Mouse (Mus musculus) midbrain, embryonic 12.5 days (tissue): ENCODE data around the gene Plpp7. TPM values are rescaled to one million over a fixed set of nuclear protein-coding genes. Genes with fewer than 3 reads are reported as not detected.

Experiments
- ATAC-seq: fragments of 200-750 bp; cut with Nextera tagmentation; 2 replicates; pipeline ENCODE4 v1.8.0; 2017; ENCODE audit warnings: low read depth, moderate TSS enrichment, moderate library complexity; ENCODE audit not compliant: low FRiP score
- H3K27ac ChIP-seq: fragments of 300-500 bp; sonication (generic); replicated peaks from 2 replicates; pipeline ENCODE4 v1.5.1; 2016; ENCODE audit warnings: mild to moderate bottlenecking
- H3K27me3 ChIP-seq: fragments of 300-500 bp; sonication (generic); 2 replicates; pipeline ENCODE4 v1.6.1; 2016; ENCODE audit warnings: mild to moderate bottlenecking
- H3K36me3 ChIP-seq: fragments of 300-500 bp; sonication (generic); 2 replicates; pipeline ENCODE4 v1.6.1; 2016
- H3K4me1 ChIP-seq: fragments of 300-500 bp; sonication (generic); 2 replicates; pipeline ENCODE4 v1.6.1; 2016
- H3K4me2 ChIP-seq: fragments of 300-500 bp; sonication (generic); replicated peaks from 2 replicates; pipeline ENCODE4 v1.6.1; 2016; ENCODE audit warnings: mild to moderate bottlenecking, moderate library complexity
- H3K4me3 ChIP-seq: fragments of 300-500 bp; sonication (generic); 2 replicates; pipeline ENCODE4 v1.5.1; 2016; ENCODE audit warnings: mild to moderate bottlenecking
- H3K9ac ChIP-seq: fragments of 300-500 bp; sonication (generic); replicated peaks from 2 replicates; pipeline ENCODE4 v1.6.1; 2016; ENCODE audit warnings: mild to moderate bottlenecking, moderate library complexity
- H3K9me3 ChIP-seq: fragments of 300-500 bp; sonication (generic); 2 replicates; pipeline ENCODE4 v1.6.1; 2016; ENCODE audit warnings: mild to moderate bottlenecking
- WGBS: fragments of 180-500 bp; shearing (Covaris S2); methylation state at CpG from one replicate; pipeline ENCODE4 v1.1.7; 2016; 5-methylcytosine and 5-hydroxymethylcytosine counted together
- polyA plus RNA-seq: library from polyadenylated mRNA; unstranded; fragments of >200 nt; fragmentation: Nextera tagmentation; extraction: Ambion mirVana; gene quantifications from 2 replicates; pipeline ENCODE4 v1.2.1, GENCODE M21; 2016

The Plpp7 gene
- polyA plus RNA-seq, 1 experiment from 2014 or later = 8.4 TPM

DNA sequence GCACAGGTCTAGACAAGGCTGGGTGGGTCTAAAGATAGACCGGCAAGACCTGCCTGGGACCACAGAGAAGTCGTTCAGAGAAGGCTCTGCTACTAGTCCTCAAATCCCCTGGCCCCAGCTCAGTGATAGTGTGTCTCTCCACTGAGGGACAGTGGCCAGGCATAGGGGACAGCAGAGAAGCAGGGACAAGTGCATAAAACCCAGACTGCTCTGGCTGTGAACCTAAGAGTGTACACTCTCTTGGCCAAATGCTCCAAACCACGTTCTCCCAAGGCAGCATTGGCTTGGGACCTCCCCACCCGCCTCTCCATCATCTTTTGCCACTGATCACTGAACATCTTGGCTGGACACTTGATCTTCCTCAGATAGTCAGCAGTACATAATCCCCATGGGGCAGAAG, 7.7 kb upstream of the Plpp7 start:
- ATAC-seq = no peak

DNA sequence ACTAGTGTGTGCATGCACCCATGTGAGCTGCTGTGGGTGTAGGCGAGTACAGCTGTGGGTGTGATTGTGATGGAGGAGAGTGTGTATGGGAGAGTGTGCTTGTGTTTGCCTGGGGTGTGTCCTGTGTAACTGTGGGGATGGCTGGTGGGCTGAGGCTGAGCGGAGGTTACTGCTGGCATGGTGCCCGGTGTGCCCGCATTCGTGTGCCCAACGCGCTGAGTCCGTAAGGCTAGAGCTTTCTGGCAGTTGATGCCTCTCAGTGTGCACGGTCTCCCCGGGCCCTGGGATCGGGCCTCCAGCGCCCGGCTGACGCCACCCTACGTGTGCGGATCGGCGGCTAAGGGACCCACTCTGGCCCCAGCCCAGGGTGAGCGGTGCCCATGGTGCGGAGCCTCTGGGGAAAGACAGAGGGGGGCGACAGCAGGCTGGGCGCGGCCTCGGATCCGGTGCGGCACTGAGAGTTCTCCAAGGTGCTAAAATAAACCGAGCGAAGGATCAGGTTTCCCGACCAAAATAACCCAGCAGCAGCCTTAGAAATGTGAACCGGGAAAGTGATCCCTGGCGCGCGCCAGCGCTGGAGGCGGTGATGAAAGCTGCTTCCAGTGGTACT, 6.9 kb upstream of the Plpp7 start:
- H3K4me1 ChIP-seq = peaks cover 19% of the 10 kb centered on the region
- WGBS = 12% methylated on average over 35 of the region's 35 CpGs
- H3K9me3 ChIP-seq = no peaks in the 10 kb centered on the region
- H3K27me3 ChIP-seq = peaks cover 75% of the 10 kb centered on the region
- H3K36me3 ChIP-seq = no peaks in the 10 kb centered on the region
- H3K27ac ChIP-seq = no peak overlapping the region
- 0 out of 2 replicates have a peak overlapping the region, but pooled peaks have one; percentile 11 for H3K9ac ChIP-seq
- 0 out of 2 replicates have a peak overlapping the region, but pooled peaks have one; percentile 10 for H3K4me3 ChIP-seq
- H3K4me2 ChIP-seq = peak overlapping the region; percentile 31
- no peak for ATAC-seq

More for the DNA sequence above, 7.7 kb upstream of the Plpp7 start:
- H3K27ac ChIP-seq = no peak overlapping the region
- no peaks in the 10 kb centered on the region for H3K9me3 ChIP-seq
- H3K36me3 ChIP-seq = no peaks in the 10 kb centered on the region
- no peak overlapping the region for H3K9ac ChIP-seq
- peaks cover 28% of the 10 kb centered on the region for H3K4me1 ChIP-seq
- H3K4me3 ChIP-seq = no peak overlapping the region
- WGBS = 51% methylated on average over 4 of the region's 4 CpGs
- H3K27me3 ChIP-seq = peaks cover 84% of the 10 kb centered on the region
- H3K4me2 ChIP-seq = no peak overlapping the region

DNA sequence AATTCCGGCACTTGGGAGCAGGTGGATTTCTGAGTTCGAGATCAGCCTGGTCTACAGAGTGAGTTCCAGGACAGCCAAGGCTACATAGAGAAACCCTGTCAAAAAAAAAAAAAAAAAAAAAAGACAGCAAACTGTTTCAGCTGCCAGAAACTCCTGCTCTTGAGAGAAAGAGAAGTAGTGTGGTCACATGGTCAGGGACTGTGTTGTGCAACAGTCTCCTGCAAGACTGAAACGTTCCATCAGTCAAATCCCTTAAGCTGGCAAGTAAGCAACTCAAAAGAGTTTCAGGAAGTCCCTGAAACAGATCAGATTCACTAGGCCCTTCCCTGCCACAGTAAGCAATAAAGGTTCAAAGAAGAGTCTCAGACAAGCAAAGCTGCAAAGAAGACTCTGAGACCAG, 5.7 kb upstream of the Plpp7 start:
- no peak for ATAC-seq

DNA sequence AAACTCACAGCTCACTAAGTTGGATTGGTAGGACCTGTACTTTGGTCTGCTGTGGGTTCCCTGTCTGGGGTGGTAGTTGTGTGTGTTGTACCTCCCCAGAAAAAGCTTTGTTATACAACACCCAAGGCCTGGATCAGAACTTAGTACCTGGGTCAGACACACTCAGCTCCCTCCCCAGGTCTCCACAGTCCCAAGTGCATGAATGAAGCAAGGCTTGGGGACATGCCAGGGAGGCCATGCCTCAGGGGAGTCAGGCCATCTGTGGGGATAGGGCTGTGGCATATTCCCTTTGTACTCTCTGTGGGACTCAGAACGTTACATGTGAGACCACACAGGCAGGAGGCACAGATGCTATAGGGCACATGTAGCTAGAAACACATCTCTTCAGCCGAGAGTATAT, 5.2 kb upstream of the Plpp7 start:
- no peaks in the 10 kb centered on the region for H3K9me3 ChIP-seq
- H3K27ac ChIP-seq = no peak overlapping the region
- no peak overlapping the region for H3K4me3 ChIP-seq
- 65% methylated on average over 2 of the region's 2 CpGs for WGBS
- H3K4me1 ChIP-seq = peaks cover 8% of the 10 kb centered on the region; the same call in 1 of the 2 replicates
- no peak overlapping the region for H3K4me2 ChIP-seq
- H3K27me3 ChIP-seq = peaks cover 59% of the 10 kb centered on the region
- H3K36me3 ChIP-seq = no peaks in the 10 kb centered on the region
- no peak overlapping the region for H3K9ac ChIP-seq
- no peak for ATAC-seq

More for the DNA sequence above, 5.7 kb upstream of the Plpp7 start:
- H3K4me3 ChIP-seq = no peak overlapping the region
- 67% methylated on average over 3 of the region's 3 CpGs for WGBS
- no peak overlapping the region for H3K27ac ChIP-seq
- H3K36me3 ChIP-seq = no peaks in the 10 kb centered on the region
- H3K4me1 ChIP-seq = peaks cover 8% of the 10 kb centered on the region; the same call in 1 of the 2 replicates
- H3K9me3 ChIP-seq = no peaks in the 10 kb centered on the region
- H3K9ac ChIP-seq = no peak overlapping the region
- H3K4me2 ChIP-seq = no peak overlapping the region
- H3K27me3 ChIP-seq = peaks cover 64% of the 10 kb centered on the region

DNA sequence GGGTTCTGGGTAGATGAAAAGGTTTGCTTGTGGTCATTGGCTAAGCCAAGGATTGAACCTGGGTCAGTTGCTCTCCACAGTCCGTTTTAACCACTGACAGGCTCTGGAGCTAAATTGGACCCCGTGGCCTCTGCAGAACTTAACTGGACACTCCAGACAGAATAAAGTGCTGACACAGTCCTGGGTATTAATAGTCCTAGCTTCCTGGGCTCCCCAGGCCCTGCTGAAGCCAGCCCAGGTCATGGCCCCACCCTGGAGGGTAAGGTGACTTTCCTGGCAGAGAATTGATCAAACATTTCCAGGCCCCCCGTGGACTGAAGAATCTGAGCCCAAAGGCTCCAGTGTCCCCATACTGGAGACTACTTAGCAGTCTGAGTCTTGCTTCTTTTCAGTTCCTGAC, 3.4 kb upstream of the Plpp7 start:
- Histone ChIP-seq H3K4me1 (peaks cover 22% of the 10 kb centered on the region), H3K36me3 (no peaks in the 10 kb centered on the region), H3K9ac (no peak overlapping the region), H3K27ac (no peak overlapping the region), H3K4me2 (no peak overlapping the region), H3K27me3 (peaks cover 40% of the 10 kb centered on the region), H3K4me3 (no peak overlapping the region), H3K9me3 (no peaks in the 10 kb centered on the region)
- 64% methylated on average over 3 of the region's 3 CpGs for WGBS
- ATAC-seq = no peak

DNA sequence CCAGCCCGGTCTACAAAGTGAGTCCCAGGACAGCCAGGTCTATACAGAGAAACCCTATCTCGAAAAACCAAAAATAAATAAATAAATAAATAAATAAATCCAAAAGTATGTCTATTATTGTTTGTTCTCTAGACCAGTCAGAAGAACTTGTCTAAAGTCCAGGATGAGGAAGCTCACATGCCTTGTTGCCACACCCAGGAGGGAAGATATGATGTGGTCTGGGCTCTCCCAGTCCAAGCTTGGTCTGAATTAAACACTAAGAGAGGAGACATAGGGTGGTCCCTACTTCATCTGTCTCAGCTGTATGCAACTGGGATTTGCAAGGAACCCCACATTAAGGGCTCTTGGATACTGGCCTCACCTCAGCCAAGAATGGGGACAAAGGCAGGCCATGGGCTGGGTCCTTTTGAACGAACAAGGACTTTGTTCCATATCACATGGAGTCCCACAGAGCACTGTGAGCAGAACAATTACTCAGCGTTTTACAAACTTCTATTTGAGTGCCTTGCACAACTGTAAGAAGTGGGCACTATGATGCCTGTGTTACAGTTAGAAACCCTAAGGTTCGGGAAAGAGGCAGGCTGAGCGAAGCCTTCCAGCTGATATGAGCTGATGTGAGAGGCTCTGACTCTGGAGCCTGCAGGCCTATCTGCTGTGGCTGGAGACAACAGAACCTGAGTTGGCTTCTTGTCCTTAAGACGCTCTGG, 1.2 kb upstream of the Plpp7 start:
- Histone ChIP-seq H3K27ac (no peak overlapping the region), H3K36me3 (0 out of 2 replicates have a peak, but pooled peaks cover under 1% of the 10 kb centered on the region), H3K9me3 (no peaks in the 10 kb centered on the region), H3K4me3 (no peak overlapping the region), H3K27me3 (peaks cover 18% of the 10 kb centered on the region), H3K4me2 (no peak overlapping the region), H3K4me1 (peaks cover 14% of the 10 kb centered on the region), H3K9ac (no peak overlapping the region)
- ATAC-seq = no peak
- WGBS = 86% methylated on average over 7 of the region's 7 CpGs

DNA sequence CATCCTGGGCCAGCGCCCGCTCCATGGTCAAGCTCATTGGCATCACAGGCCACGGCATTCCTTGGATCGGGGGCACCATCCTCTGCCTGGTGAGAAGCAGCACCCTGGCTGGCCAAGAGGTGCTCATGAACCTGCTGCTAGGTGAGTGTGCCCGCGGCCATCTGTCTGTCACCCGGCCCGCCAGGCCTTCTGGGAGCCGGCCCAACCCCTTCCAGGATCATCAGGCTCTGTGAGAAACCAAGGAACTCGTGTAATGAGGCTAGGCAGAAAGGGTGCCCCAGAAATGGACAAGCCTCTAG, 743 bp downstream of the Plpp7 start:
- H3K4me1 ChIP-seq = peaks cover 14% of the 10 kb centered on the region
- 0 out of 2 replicates have a peak, but pooled peaks cover 5% of the 10 kb centered on the region for H3K9me3 ChIP-seq
- peak overlapping the region; percentile 60 for H3K9ac ChIP-seq
- WGBS = 79% methylated on average over 10 of the region's 10 CpGs
- H3K27me3 ChIP-seq = peaks cover 7% of the 10 kb centered on the region; the same call in 1 of the 2 replicates
- peak overlapping the region; percentile 39 for H3K4me3 ChIP-seq
- 0 out of 2 replicates have a peak, but pooled peaks have one; percentile 3 for ATAC-seq
- H3K36me3 ChIP-seq = 0 out of 2 replicates have a peak, but pooled peaks cover 8% of the 10 kb centered on the region
- peak overlapping the region; percentile 57 for H3K4me2 ChIP-seq
- H3K27ac ChIP-seq = peak overlapping the region; percentile 63; the same call in 1 of the 2 replicates

DNA sequence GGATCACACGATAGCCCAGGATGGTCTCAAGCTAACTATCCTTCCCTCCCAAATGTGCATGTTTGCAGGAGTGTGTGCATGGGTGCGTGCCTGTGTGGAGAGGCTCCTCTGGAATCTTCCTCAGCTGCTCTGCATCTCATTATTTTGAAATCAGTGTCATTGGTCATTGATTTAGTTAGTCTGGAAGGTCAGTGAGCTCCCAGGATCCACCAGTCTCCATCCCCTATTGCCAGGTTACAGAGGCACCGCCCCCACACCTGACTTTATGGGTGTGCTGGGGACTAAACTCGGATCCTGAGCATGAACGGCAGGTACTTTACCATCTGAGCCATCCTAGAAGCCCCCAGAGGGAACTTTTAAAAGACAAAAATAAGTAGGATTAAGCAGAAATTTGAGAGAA, 7.6 kb downstream of the Plpp7 start:
- Histone ChIP-seq H3K27me3 (no peaks in the 10 kb centered on the region), H3K9me3 (0 out of 2 replicates have a peak, but pooled peaks cover 5% of the 10 kb centered on the region), H3K27ac (no peak overlapping the region), H3K4me3 (peak overlapping the region; percentile 14; the same call in 1 of the 2 replicates), H3K36me3 (0 out of 2 replicates have a peak, but pooled peaks cover 8% of the 10 kb centered on the region), H3K4me2 (peak overlapping the region; percentile 28), H3K4me1 (peaks cover 23% of the 10 kb centered on the region), H3K9ac (no peak overlapping the region)
- WGBS = 55% methylated on average over 5 of the region's 5 CpGs
- no peak for ATAC-seq

DNA sequence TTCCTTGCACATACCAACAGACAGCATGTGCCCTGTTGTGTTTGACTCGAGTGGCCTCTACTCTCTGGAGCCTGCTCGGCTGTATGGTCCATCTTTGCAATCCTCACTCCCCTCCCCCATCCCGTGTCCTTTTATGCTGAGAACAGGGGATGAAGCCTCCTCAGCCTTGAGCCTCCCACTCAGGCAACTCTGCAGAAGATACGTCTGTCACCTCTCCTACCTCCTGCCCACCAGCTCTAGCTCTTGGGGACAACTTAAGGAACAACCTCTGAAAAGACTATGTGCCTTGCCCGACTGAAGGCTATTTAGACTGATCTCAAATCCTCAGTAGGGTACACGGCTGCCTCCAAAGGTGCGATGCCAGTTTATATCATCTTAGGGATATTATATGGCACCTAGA, 8.2 kb downstream of the Plpp7 start:
- no peak for ATAC-seq
- Histone ChIP-seq H3K9me3 (0 out of 2 replicates have a peak, but pooled peaks cover 5% of the 10 kb centered on the region), H3K36me3 (0 out of 2 replicates have a peak, but pooled peaks cover 8% of the 10 kb centered on the region), H3K4me2 (peak overlapping the region; percentile 28), H3K27me3 (no peaks in the 10 kb centered on the region), H3K27ac (no peak overlapping the region), H3K4me1 (peaks cover 23% of the 10 kb centered on the region), H3K9ac (no peak overlapping the region), H3K4me3 (no peak overlapping the region)
- 76% methylated on average over 7 of the region's 7 CpGs for WGBS

DNA sequence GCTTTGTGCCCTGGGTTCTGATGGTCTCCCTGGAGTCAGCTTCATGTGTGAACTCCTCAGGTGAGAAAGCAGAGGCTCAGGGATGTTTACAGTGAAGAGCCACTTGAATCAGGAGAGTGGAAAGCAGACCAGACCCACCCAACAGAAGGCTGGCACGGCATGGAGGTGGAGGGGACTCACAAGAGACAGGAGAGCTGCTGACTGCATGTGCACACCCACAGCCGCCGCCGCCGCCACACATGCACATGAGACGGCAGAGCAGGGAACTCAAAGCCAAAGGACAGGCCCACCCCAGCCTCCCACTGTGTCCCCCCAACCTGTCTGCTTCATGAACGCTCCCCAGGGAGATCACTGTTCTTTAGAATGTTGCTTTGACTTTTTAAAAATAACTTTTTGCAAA, 8.8 kb downstream of the Plpp7 start:
- no peak for ATAC-seq
- Histone ChIP-seq H3K4me3 (no peak overlapping the region), H3K9me3 (0 out of 2 replicates have a peak, but pooled peaks cover 5% of the 10 kb centered on the region), H3K4me1 (peaks cover 23% of the 10 kb centered on the region), H3K27me3 (no peaks in the 10 kb centered on the region), H3K9ac (no peak overlapping the region), H3K4me2 (no peak overlapping the region), H3K27ac (no peak overlapping the region), H3K36me3 (0 out of 2 replicates have a peak, but pooled peaks cover 8% of the 10 kb centered on the region)
- WGBS = 89% methylated on average over 7 of the region's 7 CpGs

DNA sequence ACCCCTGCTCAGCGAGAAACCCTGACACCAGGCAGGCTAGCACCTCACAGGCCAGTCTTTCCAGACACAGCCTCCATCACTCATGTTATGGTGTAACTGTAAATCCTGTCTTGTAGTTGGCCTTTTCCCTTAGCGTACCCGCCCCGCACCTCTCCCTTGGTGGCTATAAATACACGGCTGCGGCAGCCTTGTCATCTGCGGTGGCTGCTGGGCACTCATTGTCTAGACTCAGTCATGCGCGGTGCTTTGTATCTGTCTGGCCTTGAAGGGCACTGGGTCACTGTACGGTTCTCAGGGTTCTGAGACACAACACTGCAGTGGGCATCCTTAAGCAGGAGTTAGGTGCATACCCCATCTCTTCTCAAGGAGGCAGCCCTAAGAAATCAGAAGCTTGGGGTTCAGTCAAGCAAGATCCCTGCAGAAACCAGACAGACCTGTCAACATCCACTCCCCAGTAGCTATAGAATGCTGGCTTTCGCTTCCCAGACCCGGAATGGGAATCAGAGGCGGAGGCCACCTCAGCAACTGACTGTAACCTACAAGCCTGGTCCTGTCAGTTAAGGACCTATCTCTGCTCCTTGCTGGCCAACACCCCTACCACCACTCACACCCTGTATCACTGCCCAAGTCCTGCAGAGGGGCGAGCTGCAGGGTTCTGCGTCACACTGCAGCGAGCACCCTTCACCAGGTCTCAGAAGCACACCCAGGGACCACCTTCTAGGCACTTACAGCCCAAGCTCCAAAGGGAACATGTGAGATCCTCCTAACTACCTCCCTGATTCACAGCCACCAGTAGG, 10.0 kb downstream of the Plpp7 start:
- Histone ChIP-seq H3K4me3 (no peak overlapping the region), H3K9me3 (0 out of 2 replicates have a peak, but pooled peaks cover 3% of the 10 kb centered on the region), H3K27me3 (no peaks in the 10 kb centered on the region), H3K4me1 (peaks cover 23% of the 10 kb centered on the region), H3K4me2 (no peak overlapping the region; the same call in 1 of the 2 replicates), H3K27ac (no peak overlapping the region; the same call in 1 of the 2 replicates), H3K36me3 (no peaks in the 10 kb centered on the region), H3K9ac (0 out of 2 replicates have a peak overlapping the region, but pooled peaks have one; percentile 11)
- 64% methylated on average over 16 of the region's 16 CpGs for WGBS
- ATAC-seq = no peak
